Mouse (Mus musculus): ENCODE measurements around the gene Hlx. TPM values are rescaled to one million over a fixed set of nuclear protein-coding genes. Genes with fewer than 3 reads are reported as not detected.

Gene Hlx
- polyA plus RNA-seq, 2 experiments: 16.2 to 21.8 TPM

DNA sequence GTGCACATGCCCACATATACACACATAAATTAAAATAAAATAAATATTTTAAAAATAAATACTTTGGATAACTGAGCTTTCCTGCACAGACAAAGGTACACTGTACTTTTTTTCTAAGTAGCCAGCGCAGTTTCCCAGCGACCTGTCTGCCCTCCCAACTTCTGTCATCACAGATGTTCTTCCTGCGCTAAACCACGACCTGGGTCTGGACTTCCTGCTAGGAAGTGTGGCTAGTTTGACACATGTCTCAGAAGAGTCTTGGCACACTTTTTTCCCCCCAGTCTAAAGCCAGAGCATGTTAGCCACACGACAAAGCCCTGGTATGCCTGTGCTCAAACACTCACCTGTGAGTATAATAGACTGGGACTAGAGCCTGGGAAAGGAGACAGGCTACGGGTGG is 48.9 kb downstream of the Hlx start:
- DNase-seq (ENCODE audit: low spot score) (no peak), ATAC-seq (ENCODE audit: low FRiP score, low read depth) (no peak)
- H3K4me3 ChIP-seq (replicated peaks; ENCODE audit: low read length): no peak overlapping the region
- TF ChIP-seq POLR2A (IDR thresholded peaks at IDR 0.05; ENCODE audit: borderline replicate concordance, extremely low read depth, insufficient read depth, insufficient read length): no peak
- no peaks in the 10 kb centered on the region for H3K36me3 ChIP-seq (ENCODE audit: control insufficient read depth, insufficient read depth, low read length)
- no peaks in the 10 kb centered on the region for H3K4me1 ChIP-seq (ENCODE audit: control insufficient read depth, insufficient read depth, low read length)
- no peak overlapping the region for H3K27ac ChIP-seq (replicated peaks; ENCODE audit: low read depth, low read length)
- 63% methylated on average over 6 of the region's 6 CpGs for WGBS
- no peaks in the 10 kb centered on the region for H3K9me3 ChIP-seq (ENCODE audit: control insufficient read depth, low read length)
- no peaks in the 10 kb centered on the region for H3K27me3 ChIP-seq (ENCODE audit: control insufficient read depth, insufficient read depth, low read length)
- H3K9ac ChIP-seq (ENCODE audit: low read depth, low read length, severe bottlenecking): no peak overlapping the region
- H3K4me2 ChIP-seq (replicated peaks; ENCODE audit: low read depth, low read length, severe bottlenecking): no peak overlapping the region

GRCm38 (mm10) chr1:184679416-184679965 is 52.9 kb downstream of the Hlx start:
- H3K36me3 ChIP-seq (ENCODE audit: control insufficient read depth, insufficient read depth, low read length): no peaks in the 10 kb centered on the region
- no peaks in the 10 kb centered on the region for H3K4me1 ChIP-seq (ENCODE audit: control insufficient read depth, insufficient read depth, low read length)
- H3K4me3 ChIP-seq (replicated peaks; ENCODE audit: low read length): no peak overlapping the region
- H3K9me3 ChIP-seq (ENCODE audit: control insufficient read depth, low read length): no peaks in the 10 kb centered on the region
- no peak overlapping the region for H3K9ac ChIP-seq (ENCODE audit: low read depth, low read length, severe bottlenecking)
- H3K27ac ChIP-seq (replicated peaks; ENCODE audit: low read depth, low read length): no peak overlapping the region
- no peak for ATAC-seq (ENCODE audit: low FRiP score, low read depth)
- no peak overlapping the region for H3K4me2 ChIP-seq (replicated peaks; ENCODE audit: low read depth, low read length, severe bottlenecking)
- TF ChIP-seq POLR2A (IDR thresholded peaks at IDR 0.05; ENCODE audit: borderline replicate concordance, extremely low read depth, insufficient read depth, insufficient read length): no peak
- 66% methylated on average over 8 of the region's 8 CpGs for WGBS
- DNase-seq (ENCODE audit: low spot score): no peak
- no peaks in the 10 kb centered on the region for H3K27me3 ChIP-seq (ENCODE audit: control insufficient read depth, insufficient read depth, low read length)

GRCm38 (mm10) chr1:184677641-184678040 is 54.8 kb downstream of the Hlx start:
- no peak overlapping the region for H3K4me3 ChIP-seq (replicated peaks; ENCODE audit: low read length)
- no peak for ATAC-seq (ENCODE audit: low FRiP score, low read depth)

More at GRCm38 (mm10) chr1:184677641-184678040, 54.8 kb downstream of the Hlx start:
- Histone ChIP-seq H3K4me1 (ENCODE audit: control insufficient read depth, insufficient read depth, low read length) (no peaks in the 10 kb centered on the region), H3K27ac (replicated peaks; ENCODE audit: low read depth, low read length) (no peak overlapping the region), H3K9me3 (ENCODE audit: control insufficient read depth, low read length) (no peaks in the 10 kb centered on the region), H3K36me3 (ENCODE audit: control insufficient read depth, insufficient read depth, low read length) (no peaks in the 10 kb centered on the region), H3K27me3 (ENCODE audit: control insufficient read depth, insufficient read depth, low read length) (no peaks in the 10 kb centered on the region), H3K9ac (ENCODE audit: low read depth, low read length, severe bottlenecking) (no peak overlapping the region), H3K4me2 (replicated peaks; ENCODE audit: low read depth, low read length, severe bottlenecking) (no peak overlapping the region)
- no peak for TF ChIP-seq POLR2A (IDR thresholded peaks at IDR 0.05; ENCODE audit: borderline replicate concordance, extremely low read depth, insufficient read depth, insufficient read length)
- WGBS: 32% methylated on average over 2 of the region's 2 CpGs
- no peak for DNase-seq (ENCODE audit: low spot score)

Other genes starting within 250 kb of the Hlx start
- 0.13 and 0.15 TPM in 2 replicates for gene Marc1, start 78.7 kb upstream of the Hlx start, polyA plus RNA-seq (2012; rRNA removed)
- gene Marc1, start 78.7 kb upstream of the Hlx start, polyA plus RNA-seq (2014; fragmentation: Nextera tagmentation; extraction: Ambion mirVana): 0.11 TPM in 1 of 2 replicates, not detected in the other
- gene Marc2, start 113.8 kb upstream of the Hlx start, polyA plus RNA-seq (2012; rRNA removed): 59.9 and 68.7 TPM in 2 replicates
- gene Marc2, start 113.8 kb upstream of the Hlx start, polyA plus RNA-seq (2014; fragmentation: Nextera tagmentation; extraction: Ambion mirVana): 232 and 239 TPM in 2 replicates
- gene C130074G19Rik, start 150.6 kb upstream of the Hlx start, polyA plus RNA-seq (2012; rRNA removed): 7.3 and 9.7 TPM in 2 replicates
- 1.8 TPM in 2 replicates for gene C130074G19Rik, start 150.6 kb upstream of the Hlx start, polyA plus RNA-seq (2014; fragmentation: Nextera tagmentation; extraction: Ambion mirVana)